Mouse (Mus musculus) embryonic facial prominence, embryonic 14.5 days (tissue): ENCODE measurements at regions not wholly inside any gene's neighbourhood (a gene's known extent, or its start where the extent isn't known, plus 50 kb on each side); places are given as distances from the start of the nearest gene placed in this dataset.
"Not testable (repeated sequence)": the region's sequence is repeated elsewhere in the genome, so short reads cannot be mapped to it uniquely, and the experiment has no call there.

Experiments used
- ATAC-seq: fragments of 200-750 bp; cut with Nextera tagmentation; 2 replicates; pipeline ENCODE4 v1.8.0; 2017; ENCODE audit warnings: low read depth, moderate number of reproducible peaks, moderate TSS enrichment
- DNase-seq: peaks from one replicate; pipeline ENCODE4 v3.0.0-alpha.2; 2015; ENCODE audit warnings: low spot score
- H3K27ac ChIP-seq: fragments of 300-500 bp; sonication (generic); replicated peaks from 2 replicates; pipeline ENCODE4 v1.5.1; 2014; ENCODE audit warnings: low read depth, mild to moderate bottlenecking, low read length, moderate library complexity
- H3K27me3 ChIP-seq: fragments of 300-500 bp; sonication (generic); replicated peaks from 2 replicates; pipeline ENCODE4 v1.6.1; 2014; ENCODE audit warnings: low read length; ENCODE audit not compliant: control insufficient read depth, insufficient read depth
- H3K36me3 ChIP-seq: fragments of 300-500 bp; sonication (generic); 2 replicates; pipeline ENCODE4 v1.6.1; 2014; ENCODE audit warnings: low read length, mixed read lengths; ENCODE audit not compliant: control insufficient read depth, insufficient read depth
- H3K4me1 ChIP-seq: fragments of 300-500 bp; sonication (generic); 2 replicates; pipeline ENCODE4 v1.6.1; 2014; ENCODE audit warnings: antibody characterized with exemption, low read length; ENCODE audit not compliant: control insufficient read depth, insufficient read depth
- H3K4me2 ChIP-seq: fragments of 300-500 bp; sonication (generic); 2 replicates; pipeline ENCODE4 v1.6.1; 2014; ENCODE audit warnings: low read depth, mild to moderate bottlenecking, low read length, moderate library complexity, mixed read lengths
- H3K4me3 ChIP-seq: fragments of 300-500 bp; sonication (generic); 2 replicates; pipeline ENCODE4 v1.5.1; 2014; ENCODE audit warnings: low read depth, mild to moderate bottlenecking, low read length
- H3K9ac ChIP-seq: fragments of 300-500 bp; sonication (generic); 2 replicates; pipeline ENCODE4 v1.6.1; 2014; ENCODE audit warnings: low read depth, mild to moderate bottlenecking, low read length, moderate library complexity, mixed read lengths
- H3K9me3 ChIP-seq: fragments of 300-500 bp; sonication (generic); 2 replicates; pipeline ENCODE4 v1.6.1; 2016; ENCODE audit warnings: low read length; ENCODE audit not compliant: control insufficient read depth
- WGBS: fragments of 180-500 bp; shearing (Covaris S2); extraction: QIAGEN DNeasy Blood & Tissue Kit; methylation state at CpG from one replicate; pipeline ENCODE4 v1.1.7; 2014; 5-methylcytosine and 5-hydroxymethylcytosine counted together

- Histone ChIP-seq H3K4me3 (no peak overlapping the region), H3K9ac (no peak overlapping the region), H3K27me3 (no peaks in the 10 kb centered on the region), H3K4me2 (no peak overlapping the region), H3K9me3 (no peaks in the 10 kb centered on the region), H3K27ac (no peak overlapping the region), H3K4me1 (no peaks in the 10 kb centered on the region), H3K36me3 (no peaks in the 10 kb centered on the region)
- 78% methylated on average over 1 of the region's 1 CpGs for WGBS
- ATAC-seq (no peak), DNase-seq (no peak)
These were observed 1333.2 kb downstream of the Zfp704 start for GRCm38 (mm10) chr3:8276661-8277060.

DNA sequence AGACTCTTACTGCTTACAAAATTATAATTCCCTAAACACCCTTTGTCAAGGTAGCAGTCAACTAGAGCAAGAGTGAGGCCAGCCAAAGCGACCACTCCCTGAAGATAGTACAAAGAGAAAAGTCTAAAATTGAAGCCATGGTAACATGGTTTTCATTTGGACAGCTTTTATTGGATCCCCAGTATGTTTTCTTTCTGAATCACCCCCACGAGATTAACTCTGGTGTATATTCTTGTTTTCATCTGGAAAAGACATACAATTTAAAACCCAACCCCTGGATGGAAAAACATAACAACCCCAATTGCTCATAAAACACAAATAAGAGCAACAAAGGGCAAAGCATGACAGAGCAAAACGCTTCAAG, 1339.0 kb downstream of the Zfp704 start:
- Histone ChIP-seq H3K4me1 (no peaks in the 10 kb centered on the region), H3K4me3 (no peak overlapping the region), H3K27me3 (no peaks in the 10 kb centered on the region), H3K9me3 (no peaks in the 10 kb centered on the region), H3K4me2 (no peak overlapping the region), H3K27ac (no peak overlapping the region), H3K9ac (no peak overlapping the region), H3K36me3 (no peaks in the 10 kb centered on the region)
- WGBS = 53% methylated on average over 3 of the region's 3 CpGs
- peak; percentile 12 for DNase-seq
- no peak for ATAC-seq

- WGBS = 62% methylated on average over 1 of the region's 1 CpGs
- no peak overlapping the region for H3K27ac ChIP-seq
- no peak overlapping the region for H3K4me3 ChIP-seq
- no peaks in the 10 kb centered on the region for H3K9me3 ChIP-seq
- H3K4me1 ChIP-seq = no peaks in the 10 kb centered on the region
- ATAC-seq (no peak), DNase-seq (peak; percentile 17)
- no peaks in the 10 kb centered on the region for H3K36me3 ChIP-seq
- no peak overlapping the region for H3K4me2 ChIP-seq
- no peak overlapping the region for H3K9ac ChIP-seq
- H3K27me3 ChIP-seq = no peaks in the 10 kb centered on the region
These were observed 1339.6 kb downstream of the Zfp704 start for GRCm38 (mm10) chr3:8270009-8270934.

DNA sequence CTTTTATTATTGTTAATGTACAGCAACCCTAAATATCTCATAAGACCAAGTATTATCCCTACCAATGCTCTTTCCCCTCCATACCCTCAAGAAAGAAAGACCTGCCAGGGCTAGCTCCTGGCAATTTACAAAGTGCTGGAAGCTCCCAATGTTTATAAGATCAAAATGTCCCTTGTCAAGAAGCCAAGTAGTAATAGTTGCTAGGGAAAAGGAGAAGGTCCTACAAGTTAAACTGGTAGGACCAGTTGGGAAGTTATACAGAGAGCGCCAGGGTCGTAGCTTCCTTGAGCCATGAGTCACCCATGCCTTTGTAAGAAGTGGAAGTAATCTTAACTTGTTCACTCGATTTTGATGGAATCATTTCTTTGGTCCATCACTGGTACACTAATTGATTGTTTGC, 1344.1 kb downstream of the Zfp704 start:
- ATAC-seq = no peak
- 72% methylated on average over 3 of the region's 3 CpGs for WGBS

GRCm38 (mm10) chr3:8264366-8265033, 1345.4 kb downstream of the Zfp704 start:
- Histone ChIP-seq H3K4me3 (no peak overlapping the region), H3K27ac (no peak overlapping the region), H3K4me2 (no peak overlapping the region), H3K27me3 (no peaks in the 10 kb centered on the region), H3K4me1 (no peaks in the 10 kb centered on the region), H3K9ac (no peak overlapping the region), H3K36me3 (no peaks in the 10 kb centered on the region), H3K9me3 (no peaks in the 10 kb centered on the region)
- whole genome bisulfite sequencing = 83% methylated on average over 4 of the region's 4 CpGs
- DNase-seq = no peak
- no peak for ATAC-seq

More for the DNA sequence above, 1344.1 kb downstream of the Zfp704 start:
- Histone ChIP-seq H3K4me2 (no peak overlapping the region), H3K27ac (no peak overlapping the region), H3K36me3 (no peaks in the 10 kb centered on the region), H3K9ac (no peak overlapping the region), H3K4me3 (no peak overlapping the region), H3K9me3 (no peaks in the 10 kb centered on the region), H3K27me3 (no peaks in the 10 kb centered on the region), H3K4me1 (no peaks in the 10 kb centered on the region)
- DNase-seq = no peak

DNA sequence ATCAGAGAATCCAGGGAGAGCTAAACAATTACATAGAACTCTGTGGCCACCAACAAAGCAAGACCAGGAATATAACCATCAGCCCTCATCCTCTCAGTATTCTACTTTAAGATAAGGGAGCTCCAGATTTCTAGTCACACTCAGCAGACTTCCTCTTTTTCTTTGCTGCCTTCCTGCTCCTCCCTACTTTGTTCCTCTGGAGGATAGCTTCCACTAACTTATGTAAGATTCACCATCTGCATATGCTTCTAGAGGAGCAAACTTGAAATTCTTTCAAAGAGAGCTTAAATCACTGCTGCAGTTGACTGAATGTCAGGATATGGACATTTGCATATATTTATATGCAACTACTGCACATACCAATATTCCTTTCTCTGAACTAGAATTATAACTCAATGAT, 1352.6 kb downstream of the Zfp704 start:
- ATAC-seq (no peak), DNase-seq (no peak)
- H3K9ac ChIP-seq = no peak overlapping the region
- H3K4me3 ChIP-seq = no peak overlapping the region
- H3K9me3 ChIP-seq = no peaks in the 10 kb centered on the region
- H3K4me1 ChIP-seq = no peaks in the 10 kb centered on the region
- no peak overlapping the region for H3K4me2 ChIP-seq
- H3K36me3 ChIP-seq = no peaks in the 10 kb centered on the region
- H3K27me3 ChIP-seq = no peaks in the 10 kb centered on the region
- no peak overlapping the region for H3K27ac ChIP-seq

DNA sequence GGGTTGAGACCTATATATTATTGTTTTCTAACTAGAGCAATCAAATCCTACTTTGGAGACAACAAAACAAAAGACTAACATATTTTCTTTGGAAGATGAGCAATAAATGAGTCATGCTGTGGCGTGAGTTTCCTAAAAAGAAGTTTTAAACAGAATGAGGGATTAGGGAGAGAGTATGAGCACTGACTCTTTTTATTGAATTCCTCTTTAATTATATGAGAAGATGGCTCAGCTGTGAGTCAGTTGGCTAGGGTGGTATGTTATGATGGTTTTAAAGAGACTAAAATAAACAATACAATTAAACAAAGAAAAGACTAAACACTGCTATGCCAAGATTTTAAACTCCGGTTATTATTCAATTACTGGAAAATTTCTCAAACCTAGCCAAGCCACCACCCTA, 1357.6 kb downstream of the Zfp704 start:
- H3K27me3 ChIP-seq = no peaks in the 10 kb centered on the region
- ATAC-seq (no peak), DNase-seq (no peak)
- H3K4me1 ChIP-seq = no peaks in the 10 kb centered on the region
- H3K9ac ChIP-seq = no peak overlapping the region
- H3K36me3 ChIP-seq = no peaks in the 10 kb centered on the region
- H3K4me2 ChIP-seq = no peak overlapping the region
- no peak overlapping the region for H3K4me3 ChIP-seq
- H3K9me3 ChIP-seq = no peaks in the 10 kb centered on the region
- no peak overlapping the region for H3K27ac ChIP-seq
- WGBS = 84% methylated on average over 2 of the region's 2 CpGs

- no peaks in the 10 kb centered on the region for H3K36me3 ChIP-seq
- WGBS = 57% methylated on average over 1 of the region's 1 CpGs
- no peak for ATAC-seq
These were observed 1361.0 kb downstream of the Zfp704 start for GRCm38 (mm10) chr3:8248911-8249310.

DNA sequence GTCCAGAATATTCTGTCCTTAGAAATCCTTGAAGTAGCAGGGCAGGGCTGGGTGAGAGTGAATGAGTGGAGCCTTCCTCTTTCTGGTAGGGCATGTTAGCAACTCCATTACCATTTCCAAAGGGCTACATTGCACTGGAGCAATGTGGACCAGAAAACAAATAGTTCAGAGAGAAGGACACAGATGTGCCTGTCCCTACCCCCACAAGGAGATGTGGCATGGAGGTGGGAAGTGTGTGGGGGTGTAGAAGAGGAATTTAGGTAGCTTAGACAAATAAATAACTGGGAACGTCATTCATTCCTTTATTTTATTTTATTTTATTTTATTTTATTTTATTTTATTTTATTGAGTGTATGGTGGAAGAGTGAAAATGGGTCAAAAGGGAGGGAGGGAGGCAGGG, 1364.1 kb downstream of the Zfp704 start:
- DNase-seq, ATAC-seq, H3K9ac ChIP-seq, H3K4me2 ChIP-seq, H3K4me3 ChIP-seq, H3K4me1 ChIP-seq, H3K9me3 ChIP-seq, H3K27me3 ChIP-seq, H3K36me3 ChIP-seq, H3K27ac ChIP-seq: not testable (repeated sequence)
- WGBS = 25% methylated on average over 1 of the region's 1 CpGs

More at GRCm38 (mm10) chr3:8248911-8249310, 1361.0 kb downstream of the Zfp704 start:
- Histone ChIP-seq H3K9ac (no peak overlapping the region), H3K4me1 (no peaks in the 10 kb centered on the region), H3K27ac (no peak overlapping the region), H3K9me3 (no peaks in the 10 kb centered on the region), H3K4me2 (no peak overlapping the region), H3K4me3 (no peak overlapping the region), H3K27me3 (no peaks in the 10 kb centered on the region)
- DNase-seq = peak; percentile 19
